Mouse (Mus musculus): Measurements from ENCODE around the gene Hist1h2ak.
"Not testable (repeated sequence)": the region's sequence is repeated elsewhere in the genome, so short reads cannot be mapped to it uniquely, and the experiment has no call there.

Hist1h2ak gene

DNA sequence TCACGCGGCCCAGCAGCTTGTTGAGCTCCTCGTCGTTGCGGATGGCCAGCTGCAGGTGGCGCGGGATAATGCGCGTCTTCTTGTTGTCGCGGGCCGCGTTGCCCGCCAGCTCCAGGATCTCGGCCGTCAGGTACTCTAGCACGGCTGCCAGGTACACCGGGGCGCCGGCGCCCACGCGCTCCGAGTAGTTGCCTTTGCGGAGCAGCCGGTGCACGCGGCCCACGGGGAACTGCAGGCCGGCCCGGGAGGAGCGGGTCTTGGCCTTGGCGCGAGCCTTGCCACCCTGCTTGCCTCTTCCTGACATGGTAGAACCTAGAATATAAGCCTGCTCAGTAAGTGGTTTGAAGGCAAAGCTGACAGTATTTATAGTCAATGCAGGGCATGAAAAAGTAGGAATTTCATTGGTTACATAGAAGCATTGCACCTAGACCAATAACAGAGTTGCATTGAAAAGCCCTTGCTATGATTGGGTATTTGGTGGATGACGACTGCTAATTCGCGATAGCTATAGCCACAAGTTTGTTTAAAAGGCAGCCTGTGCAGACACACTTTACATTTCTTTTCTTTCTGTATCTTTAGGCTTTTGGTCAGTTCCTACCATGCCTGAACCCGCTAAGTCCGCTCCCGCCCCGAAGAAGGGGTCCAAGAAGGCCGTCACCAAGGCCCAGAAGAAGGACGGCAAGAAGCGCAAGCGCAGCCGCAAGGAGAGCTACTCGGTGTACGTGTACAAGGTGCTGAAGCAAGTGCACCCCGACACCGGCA lies at the start of gene Hist1h2ak, which contains the start of gene Hist1h2bn:
Hist1h2ak (minus strand) TSS at position 304 of the 762 bp plus-strand sequence.
Hist1h2bn (plus strand) TSS at position 600 of the 762 bp plus-strand sequence.
- DNase-seq (ENCODE audit: low read depth, low spot score), result peak; percentile 87

GRCm38 (mm10) chr13:21803058-21803457 lies 49.4 kb upstream of the Hist1h2ak start:
- DNase-seq (ENCODE audit: low read depth, low spot score), result not testable (repeated sequence)

DNA sequence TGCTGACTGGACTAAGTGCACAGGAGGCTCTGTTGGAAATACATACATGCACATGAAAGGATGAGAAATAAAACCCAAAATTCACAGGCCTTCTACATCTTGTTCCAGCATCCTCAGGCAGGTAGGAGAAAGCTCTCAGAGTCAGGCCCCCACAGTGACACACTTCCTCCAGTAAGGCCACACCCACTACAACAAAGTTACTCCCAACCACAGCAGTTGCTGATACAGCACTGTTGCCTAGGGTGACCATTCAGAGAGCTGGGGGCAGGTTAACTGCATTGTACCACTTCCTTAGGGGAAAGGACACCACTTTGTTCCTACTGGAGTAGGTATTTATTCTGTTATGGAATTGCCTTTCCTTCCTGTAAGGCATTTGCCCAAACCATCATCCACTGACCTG lies 43.5 kb upstream of the Hist1h2ak start:
- not testable (repeated sequence) for DNase-seq (ENCODE audit: low read depth, low spot score)

- DNase-seq (ENCODE audit: low read depth, low spot score), result no peak
These were observed 42.0 kb upstream of the Hist1h2ak start for GRCm38 (mm10) chr13:21795584-21795983.

GRCm38 (mm10) chr13:21790601-21791283 lies 37.1 kb upstream of the Hist1h2ak start:
- no peak for DNase-seq (ENCODE audit: low read depth, low spot score)

GRCm38 (mm10) chr13:21789925-21790324 lies 36.3 kb upstream of the Hist1h2ak start:
- DNase-seq (ENCODE audit: low read depth, low spot score), result no peak

GRCm38 (mm10) chr13:21787760-21788593 lies 34.4 kb upstream of the Hist1h2ak start:
- no peak for DNase-seq (ENCODE audit: low read depth, low spot score)

GRCm38 (mm10) chr13:21786899-21787629 lies 33.4 kb upstream of the Hist1h2ak start, which contains the start of the genes Hist1h2an and Hist1h2bp:
TSS of gene Hist1h2an (minus strand) at chr13:21787218.
TSS of gene Hist1h2bp (plus strand) at chr13:21787461.
- peak; percentile 93 for DNase-seq (ENCODE audit: low read depth, low spot score)

- no peak for DNase-seq (ENCODE audit: low read depth, low spot score)
These were observed 32.7 kb upstream of the Hist1h2ak start for GRCm38 (mm10) chr13:21786189-21786898.

- DNase-seq (ENCODE audit: low read depth, low spot score), result no peak
These were observed 30.7 kb upstream of the Hist1h2ak start for GRCm38 (mm10) chr13:21784311-21784710.

GRCm38 (mm10) chr13:21783734-21784161 lies 30.1 kb upstream of the Hist1h2ak start:
- no peak for DNase-seq (ENCODE audit: low read depth, low spot score)

GRCm38 (mm10) chr13:21783255-21783617 lies 29.6 kb upstream of the Hist1h2ak start, which contains the start of gene Hist1h3i:
TSS of gene Hist1h3i (minus strand) at chr13:21783370.
- peak; percentile 84 for DNase-seq (ENCODE audit: low read depth, low spot score)

GRCm38 (mm10) chr13:21782361-21783254 lies 29.0 kb upstream of the Hist1h2ak start:
- DNase-seq (ENCODE audit: low read depth, low spot score), result not testable (repeated sequence)

- no peak for DNase-seq (ENCODE audit: low read depth, low spot score)
These were observed 28.0 kb upstream of the Hist1h2ak start for GRCm38 (mm10) chr13:21781639-21782038.

- DNase-seq (ENCODE audit: low read depth, low spot score), result no peak
These were observed 27.5 kb upstream of the Hist1h2ak start for GRCm38 (mm10) chr13:21781021-21781555.

DNA sequence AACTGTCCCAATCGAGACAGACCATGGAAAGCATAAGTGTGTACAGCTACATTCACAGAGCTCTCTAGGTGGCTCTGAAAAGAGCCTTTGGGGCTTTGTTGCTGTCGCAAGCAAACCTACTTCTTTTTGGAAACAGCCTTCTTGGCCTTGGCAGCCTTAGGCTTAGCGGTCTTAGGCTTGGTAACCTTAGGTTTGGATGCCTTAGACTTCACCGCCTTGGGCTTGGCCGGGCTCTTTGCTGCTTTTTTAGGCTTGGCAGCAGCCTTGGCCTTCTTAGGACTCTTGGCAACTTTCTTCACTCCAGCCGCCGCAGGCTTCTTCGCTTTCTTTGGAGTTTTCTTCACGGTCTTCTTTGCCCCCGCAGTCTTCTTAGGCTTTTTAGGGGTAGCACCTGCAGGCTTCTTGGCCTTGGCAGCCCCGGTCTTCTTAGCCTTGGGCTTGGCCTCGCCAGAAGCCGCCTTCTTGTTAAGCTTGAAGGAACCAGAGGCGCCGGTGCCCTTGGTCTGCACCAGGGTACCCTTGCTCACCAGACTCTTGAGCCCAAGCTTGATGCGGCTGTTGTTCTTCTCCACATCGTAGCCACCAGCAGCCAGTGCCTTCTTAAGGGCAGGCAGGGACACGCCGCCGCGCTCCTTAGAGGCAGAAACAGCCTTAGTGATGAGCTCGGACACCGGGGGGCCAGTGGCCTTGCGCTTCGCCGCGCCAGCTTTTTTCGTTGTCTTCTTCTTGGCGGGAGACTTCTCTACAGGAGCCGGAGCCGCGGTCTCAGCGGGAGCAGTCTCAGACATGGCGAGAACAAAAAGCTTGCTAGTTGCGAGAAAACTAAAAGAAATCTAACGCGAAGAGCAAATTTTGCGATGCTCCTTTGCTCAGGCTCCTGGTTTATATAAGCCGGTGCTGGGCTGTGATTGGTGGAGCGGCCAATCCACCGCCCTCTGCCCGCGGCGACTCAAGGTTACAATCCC lies 26.4 kb upstream of the Hist1h2ak start, which contains the start of gene Hist1h1b:
Hist1h1b (minus strand) TSS at position 859 of the 965 bp plus-strand sequence.
- peak; percentile 71 for DNase-seq (ENCODE audit: low read depth, low spot score)

All from embryo, embryonic 11.5 days (tissue).